Mouse (Mus musculus): ENCODE measurements around the gene Wdfy3.
"Not testable (repeated sequence)": the region's sequence is repeated elsewhere in the genome, so short reads cannot be mapped to it uniquely, and the experiment has no call there.

Gene Wdfy3

DNA sequence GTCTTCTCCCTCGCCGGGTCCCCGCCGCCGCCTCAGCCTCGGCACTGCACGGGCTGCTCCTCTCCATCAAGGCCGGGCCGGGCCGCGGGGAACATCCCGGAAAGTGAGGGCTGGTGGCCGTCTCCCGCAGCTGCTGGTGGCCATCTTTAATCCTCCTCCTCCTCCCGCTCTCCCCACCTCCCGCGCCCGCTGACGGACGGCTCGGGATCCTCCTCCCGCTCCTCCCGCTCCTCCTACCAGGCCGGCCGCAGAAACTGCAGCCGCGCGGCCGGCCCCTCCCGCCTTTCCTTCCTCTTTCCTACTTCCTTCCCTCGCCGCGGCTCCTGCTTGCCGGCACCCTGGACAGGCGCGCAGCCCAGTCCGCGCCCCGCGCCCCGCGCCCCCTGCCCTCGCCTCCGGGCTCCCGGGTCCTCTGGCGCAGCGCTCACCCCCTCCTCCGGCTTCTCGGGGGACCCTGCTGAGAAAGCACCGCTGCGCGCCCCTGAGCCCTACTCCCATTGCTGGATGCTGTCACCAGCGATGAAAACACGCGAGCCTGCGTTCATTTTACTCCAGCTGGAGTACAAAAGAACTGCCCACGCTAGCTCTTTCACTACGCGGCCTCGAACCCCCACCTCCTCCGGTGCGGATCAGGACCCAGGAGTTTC, at the start of gene Wdfy3:
TSS of gene Wdfy3 (minus strand) at position 155 of the 647 bp plus-strand sequence.
- peak; percentile 81 for DNase-seq (ENCODE audit: low spot score)

- no peak for DNase-seq (ENCODE audit: low spot score)
Measured at GRCm38 (mm10) chr5:102113009-102113408, 43.3 kb upstream of the Wdfy3 start.

- DNase-seq (ENCODE audit: low spot score) = no peak
Measured at GRCm38 (mm10) chr5:102112034-102112433, 42.3 kb upstream of the Wdfy3 start.

- no peak for DNase-seq (ENCODE audit: low spot score)
Measured at GRCm38 (mm10) chr5:102110031-102110430, 40.3 kb upstream of the Wdfy3 start.

GRCm38 (mm10) chr5:102105919-102106318, 36.2 kb upstream of the Wdfy3 start:
- DNase-seq (ENCODE audit: low spot score) = no peak

- DNase-seq (ENCODE audit: low spot score) = not testable (repeated sequence)
Measured at GRCm38 (mm10) chr5:102101815-102102214, 32.1 kb upstream of the Wdfy3 start.

- DNase-seq (ENCODE audit: low spot score) = no peak
Measured at GRCm38 (mm10) chr5:102100246-102101241, 30.8 kb upstream of the Wdfy3 start.

GRCm38 (mm10) chr5:102095576-102095975, 25.9 kb upstream of the Wdfy3 start:
- no peak for DNase-seq (ENCODE audit: low spot score)

- DNase-seq (ENCODE audit: low spot score) = no peak
Measured at GRCm38 (mm10) chr5:102090686-102091085, 21.0 kb upstream of the Wdfy3 start.

DNA sequence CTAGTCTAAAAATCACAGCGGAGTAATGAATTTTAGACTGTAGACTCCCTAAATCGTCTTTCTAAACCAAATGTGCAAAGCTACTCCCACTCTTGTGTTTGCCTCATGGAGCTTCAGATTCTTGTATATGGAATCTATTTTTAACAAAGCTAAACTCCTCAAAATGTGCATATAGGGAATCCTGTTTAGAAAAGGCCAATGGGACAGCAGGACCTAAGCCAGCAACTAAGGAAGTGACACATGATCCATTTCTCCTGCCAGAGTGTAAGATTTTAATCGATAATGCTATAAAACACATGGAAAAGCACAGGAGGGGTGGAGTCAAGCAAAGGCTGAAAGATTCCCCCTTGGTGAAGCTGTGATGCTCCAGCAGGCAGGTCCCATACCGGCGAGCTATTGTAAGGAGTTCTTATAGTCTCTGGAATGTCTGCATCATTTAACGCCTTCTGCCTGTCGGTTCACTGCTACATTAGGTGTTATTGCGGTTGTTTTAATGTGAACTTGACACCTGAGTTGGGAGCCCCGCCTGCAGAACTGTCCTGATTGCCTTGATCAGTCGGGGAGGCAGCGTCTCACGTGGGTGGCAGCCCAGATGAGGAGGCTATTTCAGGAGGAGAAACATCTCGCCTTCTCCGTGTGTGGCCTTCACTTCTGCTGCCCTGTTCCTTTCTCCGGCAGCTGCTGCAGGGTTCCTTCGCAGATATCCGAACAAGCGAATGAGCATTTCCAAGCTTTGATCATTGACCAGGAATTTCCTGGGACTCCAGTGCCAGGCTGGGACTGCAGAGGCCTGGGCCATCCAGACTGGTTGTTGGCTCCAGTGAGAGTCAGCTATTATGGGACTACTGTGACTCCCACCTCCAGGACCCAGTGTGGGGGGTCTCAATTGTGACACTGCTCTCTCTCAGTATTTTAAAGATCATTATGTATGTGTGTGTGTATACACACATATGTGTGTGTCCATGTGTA, 15.3 kb upstream of the Wdfy3 start:
- DNase-seq (ENCODE audit: low spot score) = no peak

GRCm38 (mm10) chr5:102074086-102074485, 4.4 kb upstream of the Wdfy3 start:
- DNase-seq (ENCODE audit: low spot score) = peak; percentile 84

DNA sequence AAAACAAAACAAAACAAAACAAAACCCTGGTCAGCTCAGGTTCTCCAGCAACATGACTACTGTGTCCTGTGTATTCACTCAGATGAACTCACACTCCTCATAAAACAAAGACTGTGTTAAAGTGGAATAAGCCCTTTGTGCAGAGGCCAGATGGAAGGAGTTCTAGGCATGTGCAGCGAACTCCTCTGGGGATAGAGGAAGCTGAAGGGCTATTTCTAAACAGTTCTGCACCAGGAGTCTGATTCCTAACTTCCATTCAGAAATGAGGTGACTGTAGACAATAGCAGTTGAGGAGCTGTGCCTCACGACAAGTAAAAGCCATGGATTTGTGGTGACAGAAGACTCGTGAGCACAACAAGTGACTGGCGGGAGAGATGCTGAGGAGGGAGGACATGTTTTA, 2.3 kb upstream of the Wdfy3 start:
- peak; percentile 44 for DNase-seq (ENCODE audit: low spot score)

DNA sequence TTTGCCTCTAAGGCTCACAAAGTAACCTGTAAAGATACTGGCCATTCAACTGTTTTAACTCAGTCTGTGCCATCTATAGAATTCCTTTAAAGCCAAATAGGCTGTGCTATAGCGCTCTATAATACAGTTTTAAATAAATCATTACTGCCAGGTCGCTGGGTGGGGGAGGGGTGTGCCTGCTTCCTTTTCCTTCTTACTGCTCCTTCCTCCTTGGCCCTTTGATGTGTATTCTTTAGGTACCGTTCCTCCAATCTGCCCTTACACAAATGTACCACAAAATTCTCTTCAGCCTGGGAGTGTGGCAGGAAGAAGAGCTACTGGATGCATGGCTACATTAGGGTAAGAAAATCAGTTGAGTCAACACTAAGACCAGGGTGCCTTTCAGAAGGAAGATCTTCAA, 1.5 kb upstream of the Wdfy3 start:
- DNase-seq (ENCODE audit: low spot score) = no peak

GRCm38 (mm10) chr5:102070788-102071187, 1.1 kb upstream of the Wdfy3 start:
- DNase-seq (ENCODE audit: low spot score) = no peak

- DNase-seq (ENCODE audit: low spot score) = no peak
Measured at GRCm38 (mm10) chr5:102070414-102070768, 670 bp upstream of the Wdfy3 start.

GRCm38 (mm10) chr5:102069051-102069766, 512 bp downstream of the Wdfy3 start:
- DNase-seq (ENCODE audit: low spot score) = no peak

GRCm38 (mm10) chr5:102066458-102066857, 3.3 kb downstream of the Wdfy3 start:
- no peak for DNase-seq (ENCODE audit: low spot score)

DNA sequence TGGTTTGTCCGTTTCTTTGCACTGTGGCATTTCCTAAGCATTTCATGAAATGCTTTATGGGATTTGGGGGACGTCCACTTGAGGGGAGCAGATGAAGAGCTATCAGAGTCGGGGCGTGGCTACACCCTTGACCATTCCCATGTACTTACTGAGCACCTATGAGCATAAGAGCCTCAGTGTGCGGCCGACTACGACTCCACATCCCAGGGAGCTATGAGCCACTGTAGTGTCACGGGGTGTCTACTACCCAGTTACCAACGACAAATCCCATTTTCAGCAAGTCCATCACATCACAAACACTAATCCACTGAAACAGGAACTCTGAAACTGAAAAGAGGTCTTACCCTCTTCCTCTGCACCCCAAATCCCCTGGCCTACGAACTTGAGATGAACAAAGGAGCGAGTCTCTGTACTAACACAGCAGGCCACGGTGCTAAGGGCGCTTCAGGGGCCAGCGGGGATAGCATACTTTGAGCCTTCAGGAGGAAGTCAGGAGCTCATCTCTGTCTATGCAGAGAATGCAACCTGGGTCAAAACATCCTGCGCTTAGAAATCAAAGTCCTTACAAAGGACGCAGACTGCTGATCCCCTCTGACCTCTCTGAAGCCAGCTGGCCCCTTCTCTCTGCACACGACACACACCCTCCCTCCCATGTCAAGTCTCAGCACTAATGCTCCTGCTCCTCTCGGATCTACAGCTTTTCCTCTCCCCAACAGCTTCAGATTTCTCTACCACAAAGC, 6.5 kb downstream of the Wdfy3 start:
- no peak for DNase-seq (ENCODE audit: low spot score)

DNA sequence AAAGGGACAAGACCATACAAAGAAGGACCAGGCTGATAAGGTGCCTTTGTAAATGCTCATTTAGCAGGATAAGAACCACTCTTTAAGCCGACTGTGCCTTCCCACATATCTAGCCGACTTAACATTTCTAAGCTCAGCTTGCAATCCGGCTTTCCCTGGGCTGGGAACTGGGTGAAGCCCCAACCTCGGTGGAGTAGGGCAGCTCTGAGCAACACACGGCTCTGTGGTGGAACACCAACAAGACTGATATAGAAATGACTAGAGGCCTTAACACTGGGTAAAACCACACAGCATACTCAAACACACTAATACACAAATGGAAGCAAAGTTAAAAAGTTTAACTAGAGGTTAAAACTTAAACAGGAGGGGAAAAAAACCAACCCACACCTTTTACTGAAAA, 7.9 kb downstream of the Wdfy3 start:
- DNase-seq (ENCODE audit: low spot score) = no peak

- DNase-seq (ENCODE audit: low spot score) = no peak
Measured at GRCm38 (mm10) chr5:102055946-102056345, 13.8 kb downstream of the Wdfy3 start.

Data from adipocyte (in vitro differentiated cells).